Mouse (Mus musculus) hindlimb bud, embryonic 11.5 days (tissue): Measurements from ENCODE around the gene Palld.

Experiments
- DNase-seq: peaks from one replicate; pipeline ENCODE4 v3.0.0-alpha.2; 2012; ENCODE audit warnings: low read depth, low spot score; ENCODE audit errors: extremely low spot score

The Palld gene

DNA sequence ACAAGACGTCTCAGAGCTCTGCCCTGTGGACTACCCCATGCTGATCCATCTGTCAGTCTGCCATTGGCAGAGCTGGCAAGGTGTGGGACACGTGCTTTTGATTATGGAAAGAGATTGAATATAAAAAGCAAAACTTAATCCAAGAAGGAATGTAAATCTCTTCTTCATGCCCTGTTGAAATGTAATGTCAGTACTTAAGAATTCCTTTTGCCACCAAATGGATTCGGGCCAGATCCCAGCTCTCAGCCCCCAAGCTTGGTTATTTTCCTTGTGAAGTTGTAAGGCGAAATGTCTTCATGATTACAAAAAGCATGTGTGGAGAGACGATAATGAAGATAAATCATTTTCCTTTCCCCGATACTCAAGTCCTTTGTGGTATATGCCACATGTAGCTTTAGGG lies 126.6 kb downstream of the Palld start:
- no peak for DNase-seq

DNA sequence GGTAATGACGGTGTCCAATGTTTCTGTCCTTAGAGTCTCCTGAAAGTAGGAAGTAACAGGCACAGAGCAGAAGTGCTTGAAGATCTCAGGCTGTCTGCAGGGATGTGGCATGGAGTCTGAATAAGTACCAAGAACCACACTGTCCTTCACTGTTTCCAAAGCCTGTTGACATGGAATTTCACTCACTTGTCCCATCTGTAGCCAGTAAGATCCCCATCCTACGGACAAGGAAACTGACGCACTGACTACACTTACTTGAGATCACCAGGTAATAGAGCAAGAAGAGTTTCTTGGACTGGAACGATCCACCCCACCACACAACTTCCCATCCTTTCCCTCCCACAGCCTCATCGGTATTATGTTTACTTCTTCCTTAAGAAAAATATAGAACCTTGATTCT lies 128.3 kb downstream of the Palld start:
- DNase-seq, result no peak

DNA sequence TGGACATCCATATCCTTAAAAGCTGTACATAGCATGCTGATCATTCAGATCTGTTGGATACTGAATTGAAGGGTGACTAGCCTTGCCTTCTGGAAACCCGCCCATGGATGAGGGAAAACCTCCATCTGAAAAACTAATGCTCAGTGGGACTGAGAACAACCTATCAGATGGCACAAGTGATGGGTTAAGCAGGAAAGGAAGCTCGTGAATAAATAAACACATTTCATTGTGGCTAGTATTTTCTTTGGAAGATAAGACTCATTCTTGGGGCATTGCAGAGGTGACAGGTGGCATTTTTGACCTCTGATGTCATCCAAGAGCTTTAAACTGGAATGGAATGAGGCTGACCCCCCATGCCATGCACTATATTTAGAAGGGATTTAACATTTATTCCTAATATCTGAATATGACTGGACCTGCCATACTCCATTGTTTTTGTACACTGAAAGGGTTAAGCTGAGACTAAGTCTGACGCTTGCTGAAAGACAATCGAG lies 128.8 kb downstream of the Palld start:
- no peak for DNase-seq

DNA sequence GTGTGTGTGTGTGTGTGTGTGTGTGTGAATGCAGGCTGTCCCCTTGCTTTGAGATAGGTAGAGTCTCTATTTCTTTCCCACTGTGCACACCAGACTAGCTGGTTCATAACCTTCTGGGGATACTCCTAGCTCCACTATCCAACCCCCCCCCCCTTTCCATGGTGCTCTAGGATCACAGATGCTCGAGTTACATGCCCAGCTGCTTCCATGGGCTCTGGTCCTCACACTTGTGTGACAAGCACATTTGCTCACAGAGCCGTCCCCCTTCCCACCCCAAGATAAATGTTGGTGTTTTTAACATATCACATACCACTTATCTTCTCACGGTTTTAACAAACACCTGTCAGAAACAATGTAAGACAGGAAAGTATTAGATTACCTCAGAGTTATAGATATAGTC lies 131.2 kb downstream of the Palld start:
- no peak for DNase-seq

DNA sequence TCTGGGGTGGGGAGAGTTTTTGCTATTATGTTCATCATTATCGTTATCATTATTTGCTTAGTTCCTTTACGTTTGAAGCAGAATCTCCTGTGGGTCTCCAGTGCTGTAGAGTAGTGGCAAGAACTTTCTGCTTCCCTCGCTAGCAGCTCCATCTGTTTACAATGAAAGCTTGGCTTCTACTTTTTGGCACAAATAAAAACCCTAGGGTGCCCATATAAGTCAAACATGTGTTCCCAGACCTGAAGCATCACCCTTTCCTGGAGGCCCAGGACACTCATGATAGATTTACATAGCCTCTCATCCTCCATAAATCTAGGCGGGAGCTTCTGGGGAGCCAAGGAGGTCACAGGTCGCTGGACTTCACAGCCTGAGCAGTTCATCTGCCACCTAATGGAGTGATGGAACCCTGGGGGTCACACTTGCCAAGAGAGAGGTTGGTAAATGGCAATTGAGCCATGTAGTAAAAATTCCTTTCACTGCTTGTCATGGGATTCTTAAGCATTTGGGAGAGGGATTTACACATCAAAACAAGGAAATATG lies 133.1 kb downstream of the Palld start:
- DNase-seq, result no peak

DNA sequence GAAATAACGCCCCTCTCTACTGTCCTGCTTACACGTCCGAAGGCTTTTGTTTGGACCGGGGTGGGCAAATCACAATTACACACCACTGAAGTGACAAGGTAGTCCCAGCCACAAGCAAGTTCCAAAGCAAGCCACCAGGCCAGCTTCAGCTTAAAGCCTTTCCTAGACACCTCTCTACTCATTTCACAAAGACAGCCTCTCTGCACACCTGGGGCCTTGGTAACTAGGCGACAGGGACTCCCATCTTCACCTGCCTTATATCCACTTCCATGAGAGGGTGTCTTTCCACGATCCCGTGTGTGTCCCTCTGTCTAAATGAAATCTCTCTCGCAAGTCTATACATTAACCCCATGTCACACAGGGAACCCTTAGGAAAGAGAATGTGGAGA lies 142.3 kb downstream of the Palld start:
- no peak for DNase-seq

DNA sequence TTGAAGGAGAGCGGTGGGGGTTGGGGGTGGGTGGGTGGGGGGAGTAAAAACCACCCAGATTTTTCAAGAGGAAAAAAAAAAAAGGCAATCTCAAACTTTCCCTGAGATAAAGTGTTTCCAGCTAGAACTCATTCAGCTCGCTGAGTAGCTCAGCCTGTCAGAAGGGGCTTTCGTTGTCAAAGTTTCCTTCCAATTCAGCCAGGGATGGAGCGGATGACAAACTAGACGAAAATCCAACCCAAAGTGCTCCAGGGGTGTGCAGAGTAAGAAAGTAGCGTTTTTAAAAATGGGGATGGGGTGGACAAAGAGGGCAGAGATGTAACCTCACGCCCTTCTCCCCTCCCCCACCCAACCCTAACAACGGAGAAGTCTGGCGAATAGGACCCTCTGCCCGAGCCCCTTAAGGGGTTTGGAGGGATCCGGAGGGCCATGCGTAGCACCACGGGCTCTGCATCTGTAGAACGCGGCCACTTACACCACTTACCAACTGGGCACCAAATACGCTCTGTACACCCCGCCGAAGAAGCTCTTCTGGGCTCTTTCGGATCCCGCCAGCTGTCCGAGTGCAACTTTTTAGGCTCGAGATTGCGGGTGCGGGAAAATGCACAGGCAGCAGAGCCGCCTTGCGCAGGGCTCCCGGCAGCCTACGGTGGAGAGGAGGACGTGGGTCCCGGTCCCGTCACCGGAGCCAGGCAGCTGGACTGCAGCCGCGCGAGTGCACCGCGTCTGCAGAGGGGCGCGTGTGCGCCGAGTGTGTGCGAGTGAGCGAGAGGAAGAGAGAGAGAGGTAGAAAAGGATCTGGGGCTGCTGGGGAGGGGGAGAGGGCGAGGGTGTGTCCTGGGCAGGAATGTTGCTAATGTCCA lies 142.9 kb downstream of the Palld start:
- no peak for DNase-seq

DNA sequence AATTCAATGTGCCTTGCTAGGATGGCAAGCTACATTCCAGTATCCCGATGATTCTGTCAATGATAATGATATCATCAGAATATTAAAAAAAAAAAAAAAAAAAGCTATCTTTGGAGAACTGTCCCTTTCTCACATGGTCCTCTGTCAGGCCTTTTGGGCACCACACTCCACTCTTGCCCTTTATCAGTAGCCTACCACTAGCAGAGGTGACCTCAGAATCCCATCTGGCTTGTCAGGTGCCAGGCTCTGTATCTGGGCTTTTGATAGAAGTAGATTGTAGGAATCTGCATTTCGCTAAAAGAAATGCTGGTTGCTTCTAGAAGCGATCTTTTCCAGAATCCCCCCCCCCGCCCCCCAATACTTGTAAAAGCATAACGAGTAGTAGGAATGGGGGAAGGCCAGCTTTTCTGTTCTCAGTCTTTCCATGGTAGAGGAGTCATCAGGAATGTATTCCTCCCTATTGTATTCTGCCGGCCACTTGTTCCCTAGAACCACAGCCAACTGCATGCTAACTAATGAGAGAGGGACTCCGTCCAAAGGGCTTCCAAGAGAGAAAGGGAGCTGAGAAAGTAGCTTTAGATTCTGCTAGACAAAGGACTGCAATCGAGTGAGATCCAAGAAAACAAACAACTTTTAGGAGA lies 143.7 kb downstream of the Palld start:
- no peak for DNase-seq

DNA sequence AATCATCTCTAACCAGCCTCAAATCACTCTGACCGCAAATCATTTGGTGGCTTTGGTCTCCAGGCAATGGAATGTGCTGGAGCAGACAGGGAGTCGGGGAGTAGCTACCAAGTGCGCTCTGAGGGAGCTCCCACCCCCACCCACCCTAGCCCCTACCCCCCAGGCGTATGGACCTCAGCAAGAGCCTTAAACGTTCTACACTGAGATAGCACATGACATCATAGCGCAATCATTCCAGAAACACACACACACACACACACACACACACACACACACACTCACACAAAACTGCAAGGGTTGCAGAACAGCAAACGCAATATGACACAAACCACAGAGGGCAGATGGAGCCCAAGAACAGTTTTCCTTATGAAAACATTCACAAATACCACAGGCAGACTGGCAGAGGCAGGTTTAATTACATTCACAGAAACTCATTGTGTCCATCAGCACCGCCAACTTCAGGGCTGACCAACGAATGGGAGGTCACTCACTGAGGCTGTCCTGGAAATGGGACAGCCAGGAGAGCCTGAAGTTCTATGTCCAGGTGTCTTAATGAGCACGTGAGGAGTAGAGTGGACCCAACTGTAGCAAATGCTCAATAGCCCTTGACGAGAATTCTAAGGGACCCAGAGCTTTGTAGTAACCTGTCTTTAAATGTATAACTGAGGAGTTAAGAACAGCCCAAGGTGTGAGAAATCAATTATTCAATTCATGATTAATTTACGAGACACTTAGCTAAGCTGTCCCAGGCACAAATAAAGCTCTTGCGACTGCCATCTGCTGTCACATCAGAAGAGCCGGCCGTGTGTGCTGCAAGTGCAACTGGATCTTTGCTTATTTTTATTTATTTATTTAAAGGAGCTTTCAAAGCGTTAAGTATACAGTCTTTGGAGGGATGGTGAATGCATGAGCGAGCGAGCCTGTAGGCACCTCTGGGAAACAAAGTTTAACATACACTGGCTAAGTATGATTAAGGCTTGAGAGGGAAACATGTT lies 145.2 kb downstream of the Palld start:
- DNase-seq, result no peak

DNA sequence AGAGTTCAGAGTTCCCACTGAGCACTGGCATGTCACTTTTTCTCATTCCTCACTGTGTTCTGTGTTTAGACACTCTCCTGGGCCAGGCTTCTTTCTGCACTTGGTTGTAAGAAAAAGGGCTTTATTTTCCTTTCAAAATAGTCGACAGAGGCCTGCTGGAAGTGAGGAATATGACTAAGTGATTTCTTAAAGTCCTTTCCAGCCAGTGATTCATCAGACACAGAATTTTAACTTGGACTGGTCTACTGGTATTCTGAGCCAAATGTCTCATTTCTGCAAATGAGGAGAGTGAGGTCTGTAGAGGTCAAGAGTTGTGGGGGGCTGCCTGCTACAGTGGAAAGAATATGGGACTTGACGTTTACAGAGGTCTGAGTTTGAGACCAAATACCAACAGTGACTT lies 147.3 kb downstream of the Palld start:
- DNase-seq, result no peak

DNA sequence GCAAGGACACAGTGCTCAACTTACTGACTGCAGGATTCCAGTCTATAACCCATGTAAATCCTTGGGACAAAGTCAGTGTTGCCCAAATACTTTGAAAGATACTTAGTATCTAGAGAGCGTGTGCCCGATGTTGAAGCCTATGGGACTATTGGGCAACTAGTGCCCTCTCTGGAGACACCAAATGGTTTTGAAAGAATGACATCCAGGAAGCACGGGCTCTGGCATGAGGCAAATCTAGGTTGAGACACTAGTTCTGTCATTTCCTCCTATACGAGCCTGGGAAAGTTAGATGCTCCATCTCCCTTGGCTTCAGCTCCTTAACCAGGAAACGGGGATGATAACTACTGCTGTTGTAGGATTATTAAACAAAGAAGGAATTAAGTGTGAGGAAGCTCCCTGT lies 155.4 kb downstream of the Palld start:
- DNase-seq, result no peak

DNA sequence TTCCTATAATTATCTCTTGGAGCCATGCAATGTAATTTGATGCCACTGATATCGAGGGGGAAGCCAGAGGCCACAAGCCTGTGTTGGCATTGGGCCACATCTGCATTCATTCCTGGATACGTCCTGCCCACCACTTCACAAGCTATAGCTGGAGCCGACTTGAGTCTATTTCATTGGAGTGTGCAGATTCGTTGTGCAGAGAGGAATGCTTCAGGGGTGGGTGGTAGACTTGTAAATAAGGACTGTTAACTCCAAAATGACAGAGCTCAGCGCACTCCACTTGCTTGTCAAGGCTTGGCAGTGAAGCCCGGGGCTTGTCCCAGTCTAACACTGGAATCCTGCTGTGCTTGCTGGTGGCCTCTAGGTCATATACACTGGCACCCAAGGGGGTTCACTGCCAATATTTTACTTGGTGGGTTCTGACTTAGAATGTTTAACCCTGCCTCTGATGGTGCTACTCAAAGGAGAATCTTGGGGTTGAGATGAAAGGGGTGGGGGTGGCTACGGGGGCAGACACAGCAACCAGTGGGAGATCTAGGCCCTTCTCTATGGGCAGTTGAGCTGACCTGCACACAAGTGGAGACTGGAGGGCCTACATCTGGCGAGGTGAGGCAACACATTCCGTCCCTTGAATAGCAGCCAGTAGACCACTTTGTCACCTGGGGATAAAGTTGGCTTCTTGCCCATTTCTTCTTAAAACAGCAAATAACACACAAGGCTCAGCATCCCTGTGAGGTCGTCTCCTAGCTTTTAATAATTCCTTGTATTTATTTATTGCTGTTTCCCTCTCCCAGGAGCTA lies 157.1 kb downstream of the Palld start:
- DNase-seq, result no peak

DNA sequence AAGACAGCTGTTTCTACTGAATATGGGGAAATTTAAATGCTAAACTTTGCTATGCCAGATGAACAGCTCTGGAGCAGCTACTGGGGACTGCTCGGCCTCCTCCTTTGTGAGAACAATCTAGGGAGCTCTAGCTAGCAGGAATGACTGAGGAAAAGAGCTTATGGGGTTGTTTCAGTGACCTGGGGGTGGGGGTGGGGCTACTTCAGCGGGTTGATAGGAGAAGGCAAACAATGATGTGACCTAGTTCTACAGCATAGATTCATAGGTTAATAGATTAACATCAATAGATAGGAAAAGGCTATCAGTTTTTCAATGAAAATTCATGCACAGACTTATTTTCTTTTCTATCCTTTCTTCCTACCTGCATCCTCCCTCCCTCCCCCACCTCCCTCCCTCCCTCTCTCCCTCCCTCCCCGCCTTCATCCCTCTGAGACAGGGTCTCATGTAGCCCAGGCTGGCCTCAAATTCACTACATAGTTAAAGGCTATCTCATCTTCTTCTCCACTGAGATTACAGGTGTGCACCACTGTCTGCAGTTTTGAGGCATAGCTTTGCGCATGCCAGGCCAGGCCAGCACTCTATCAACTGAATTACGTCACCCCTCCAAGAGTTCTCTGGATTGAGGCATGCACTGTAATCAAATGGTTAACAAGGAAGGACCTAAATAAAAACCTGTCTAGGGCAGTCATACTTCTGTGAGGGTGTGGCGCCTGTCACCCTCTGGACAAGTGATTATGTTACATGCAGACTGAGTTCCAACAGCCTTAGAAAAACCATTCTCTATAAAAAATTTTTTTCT lies 158.5 kb downstream of the Palld start:
- DNase-seq, result no peak

DNA sequence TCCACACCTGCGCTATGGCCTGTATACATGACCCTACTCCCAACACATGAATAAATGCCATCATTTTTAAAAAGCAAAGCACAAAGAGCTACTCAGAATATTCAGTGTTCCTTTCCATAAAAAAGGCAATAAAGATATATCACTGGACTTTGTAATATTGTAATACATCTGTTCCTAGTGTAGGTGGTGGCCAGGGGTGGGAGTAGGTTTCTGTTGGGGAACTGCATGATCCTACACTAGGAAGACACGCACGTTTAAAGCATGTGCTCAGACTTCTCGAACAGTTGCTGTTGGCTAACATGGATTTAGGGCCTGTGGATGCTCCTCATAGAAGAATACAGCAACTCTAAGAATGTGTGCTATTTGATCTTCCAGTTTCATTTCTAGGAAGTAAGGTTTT lies 165.0 kb downstream of the Palld start:
- DNase-seq, result no peak

DNA sequence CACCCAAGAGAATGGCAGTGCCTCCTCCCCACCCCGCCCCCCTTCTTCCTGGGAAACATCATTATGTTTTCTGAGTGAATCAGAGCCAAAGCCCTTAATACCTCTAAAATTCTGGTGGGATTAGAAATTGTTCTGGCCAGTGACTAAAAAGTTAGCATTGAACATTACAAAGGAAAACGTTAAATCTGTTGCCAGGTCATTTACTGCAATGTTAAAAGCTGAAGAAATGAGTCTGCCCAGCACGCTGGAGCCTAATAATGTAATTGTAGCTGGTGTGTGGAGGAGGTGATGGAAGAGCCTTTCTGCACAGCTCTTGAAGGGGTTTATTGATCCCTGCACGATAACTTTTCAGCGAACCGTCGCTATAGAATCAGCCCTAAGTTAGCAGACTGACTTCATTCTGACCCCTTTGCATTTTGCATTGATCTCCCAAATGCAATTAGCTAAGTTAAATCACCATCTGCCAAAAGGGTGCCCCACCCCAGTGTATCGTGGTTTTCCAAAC lies 165.7 kb downstream of the Palld start:
- no peak for DNase-seq

DNA sequence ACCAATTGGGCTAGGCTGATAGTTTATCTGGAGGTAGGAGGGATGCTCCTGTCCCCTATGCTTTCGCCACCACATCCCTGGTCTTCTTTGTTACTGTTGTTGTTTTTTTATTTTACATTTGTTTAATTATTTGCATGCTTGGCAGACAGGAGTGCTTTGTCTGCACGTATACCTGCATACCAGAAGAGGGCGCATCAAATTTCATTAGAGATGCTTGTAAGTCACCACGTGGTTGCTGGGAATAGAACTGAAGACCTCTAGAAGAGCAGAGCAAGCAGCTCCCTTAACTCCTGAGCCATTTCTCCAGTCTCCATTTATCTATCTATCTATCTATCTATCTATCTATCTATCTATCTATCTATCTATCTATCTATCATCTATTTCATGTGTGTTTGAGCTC lies 166.4 kb downstream of the Palld start:
- no peak for DNase-seq

DNA sequence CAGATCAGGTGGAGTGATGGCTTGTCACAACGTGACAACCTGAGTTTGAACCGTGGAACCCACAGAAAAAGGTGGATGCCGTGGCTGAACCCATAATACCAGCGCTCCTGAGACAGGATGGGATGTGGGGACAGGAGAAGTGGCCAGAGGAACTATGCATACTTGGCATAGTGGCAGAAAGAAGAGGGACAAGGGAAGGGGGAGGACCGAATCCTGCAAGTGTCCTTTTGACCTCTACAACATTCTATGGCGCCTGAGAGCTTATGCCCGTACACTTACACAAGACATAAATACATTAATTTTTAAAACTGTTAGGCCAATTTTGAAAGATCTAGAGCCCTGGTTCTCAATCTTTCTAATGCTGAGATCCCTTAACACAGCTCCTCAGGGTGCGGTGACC lies 168.3 kb downstream of the Palld start:
- no peak for DNase-seq

DNA sequence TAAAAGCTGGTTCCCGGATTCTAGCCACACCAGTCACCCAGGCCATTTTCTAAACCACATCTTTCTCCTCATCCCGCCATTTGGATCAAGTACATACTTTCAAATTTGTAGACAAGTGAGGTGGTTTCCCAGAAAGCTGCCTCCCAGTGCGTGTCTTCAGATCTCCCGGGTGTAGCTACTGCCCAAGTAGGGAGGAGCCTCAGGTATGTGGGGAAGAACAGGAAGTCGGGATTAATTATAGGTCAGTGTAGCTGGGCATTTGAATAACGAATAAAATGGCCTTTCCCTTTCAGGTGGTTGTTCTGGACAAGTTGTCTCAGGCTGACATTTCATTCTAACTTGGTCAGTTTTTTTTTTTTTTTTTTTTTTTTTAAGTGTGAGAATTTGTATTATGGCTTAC lies 170.3 kb downstream of the Palld start:
- DNase-seq, result no peak
